Mouse (Mus musculus) central nervous system, embryonic 14 days (tissue): ENCODE measurements around the gene Ecd. TPM values are rescaled to one million over a fixed set of nuclear protein-coding genes. Genes with fewer than 3 reads are reported as not detected.

ENCODE experiments used
- polyA plus RNA-seq: library from polyadenylated mRNA; depleted of rRNA; stranded (reverse); fragments of >200 nt; gene quantifications from 2 replicates; pipeline ENCODE4 v1.2.3, GENCODE M21; 2012; rRNA removed

The Ecd gene
- 33.1 and 33.5 TPM in 2 replicates for polyA plus RNA-seq

GRCm38 (mm10) chr14:20347991-20348541 is at the start of gene Ecd, which contains the start of gene Fam149b:
Ecd (minus strand) TSS chr14:20348121.
Fam149b (plus strand) TSS chr14:20348162.

GRCm38 (mm10) chr14:20393205-20393913 is 45.4 kb upstream of the Ecd start, which contains the start of gene Mrps16:
Mrps16 (minus strand) TSS chr14:20393634.

GRCm38 (mm10) chr14:20388441-20389129 is 40.7 kb upstream of the Ecd start, which contains the start of gene Dnajc9:
Dnajc9 (minus strand) TSS chr14:20388910.

GRCm38 (mm10) chr14:20294117-20294892 is 53.6 kb downstream of the Ecd start, which contains the start of gene Nudt13:
Nudt13 (plus strand) TSS chr14:20294697.

Other genes starting within 250 kb of the Ecd start
- gene Saysd1, start 209.6 kb downstream of the Ecd start, polyA plus RNA-seq, result 9.1 and 10.4 TPM in 2 replicates
- gene Kcnk5, start 166.3 kb downstream of the Ecd start, polyA plus RNA-seq, result 2.8 and 3.0 TPM in 2 replicates
- not detected in 2 replicates for gene Kcnk16, start 78.9 kb downstream of the Ecd start, polyA plus RNA-seq
- gene Nudt13, start 53.4 kb downstream of the Ecd start, polyA plus RNA-seq, result 18.7 and 19.8 TPM in 2 replicates
- 61.3 and 65.0 TPM in 2 replicates for gene Fam149b, start within 50 bp of the Ecd start, polyA plus RNA-seq
- gene Dnajc9, start 40.8 kb upstream of the Ecd start, polyA plus RNA-seq, result 126 and 146 TPM in 2 replicates
- gene Mrps16, start 45.5 kb upstream of the Ecd start, polyA plus RNA-seq, result 44.0 and 48.8 TPM in 2 replicates
- 0.69 and 1.2 TPM in 2 replicates for gene Cfap70, start 104.1 kb upstream of the Ecd start, polyA plus RNA-seq
- gene Anxa7, start 132.0 kb upstream of the Ecd start, polyA plus RNA-seq, result 19.0 and 28.1 TPM in 2 replicates
- 2.2 and 2.3 TPM in 2 replicates for gene Mss51, start 148.8 kb upstream of the Ecd start, polyA plus RNA-seq
- gene Ppp3cb, start 198.5 kb upstream of the Ecd start, polyA plus RNA-seq, result 116 and 117 TPM in 2 replicates